Mouse (Mus musculus): Measurements from ENCODE around the gene Rasal1.

Rasal1 gene

GRCm38 (mm10) chr5:120725811-120726455, 77.3 kb downstream of the Rasal1 start:
- no peak for DNase-seq (ENCODE audit: low spot score)
